Mouse (Mus musculus): ENCODE measurements around the gene Smurf2.

DNA sequence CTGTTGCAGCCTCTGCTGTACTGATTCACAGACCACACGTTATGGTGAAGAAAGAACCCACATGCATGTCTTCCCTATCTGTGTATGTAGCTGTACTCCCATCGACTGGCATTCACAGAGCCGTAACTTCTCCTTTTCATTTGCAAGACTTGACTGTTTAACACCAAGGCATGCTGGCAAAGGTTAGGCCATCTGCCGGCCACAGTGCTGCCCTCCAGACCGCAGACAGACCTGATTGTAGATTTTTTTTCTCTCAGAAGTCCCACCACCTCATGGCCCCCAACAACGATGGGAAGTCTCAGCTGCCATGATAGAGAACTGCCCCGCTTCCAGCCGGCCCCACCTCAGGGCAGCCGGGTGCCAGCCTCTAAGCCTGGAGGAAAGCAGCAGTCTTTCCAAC is 100.9 kb downstream of the Smurf2 start:
- TF ChIP-seq CTCF (IDR thresholded peaks at IDR 0.05; ENCODE audit: low read depth, low read length) = no peak
- no peak for TF ChIP-seq TAL1 (conservative IDR thresholded peaks at IDR 0.05; ENCODE audit: low read depth, low read length)
- no peak for TF ChIP-seq GATA1 (IDR thresholded peaks at IDR 0.05; ENCODE audit: borderline replicate concordance, low read length)
- TF ChIP-seq POLR2AphosphoS5 (IDR thresholded peaks at IDR 0.05; ENCODE audit: insufficient replicate concordance, low read depth, low read length) = no peak
